Mouse (Mus musculus) layer of hippocampus, adult 11-12 months (tissue): ENCODE measurements around the gene Eefsec.

Experiments
- DNase-seq: peaks from one replicate; pipeline ENCODE4 v3.0.0; 2022; ENCODE audit warnings: low spot score

The Eefsec gene

GRCm38 (mm10) chr6:88207403-88208033 is 238.8 kb downstream of the Eefsec start:
- DNase-seq, result no peak
